Mouse (Mus musculus): ENCODE results near the gene Gm10217. TPM values are rescaled to one million over a fixed set of nuclear protein-coding genes. Genes with fewer than 3 reads are reported as not detected.

Gm10217 gene
- polyA plus RNA-seq, 2 experiments, result not detected

GRCm38 (mm10) chr8:9865150-9865549 is 1.1 kb downstream of the Gm10217 start:
- H3K27ac ChIP-seq, result no peak overlapping the region
- 68% methylated on average over 9 of the region's 9 CpGs for WGBS (ENCODE audit: insufficient replicate concordance)
- H3K36me3 ChIP-seq (replicated peaks; ENCODE audit: control insufficient read depth, insufficient read depth, low read depth), result no peaks in the 10 kb centered on the region
- no peak overlapping the region for H3K4me3 ChIP-seq (ENCODE audit: insufficient read depth in 1 of 2, low read depth in 2 of 2, low read length in 2 of 2)
- H3K27me3 ChIP-seq (ENCODE audit: control insufficient read depth, insufficient read depth, low read length), result no peaks in the 10 kb centered on the region
- no peaks in the 10 kb centered on the region for H3K9me3 ChIP-seq (ENCODE audit: control insufficient read depth, low read length)
- no peaks in the 10 kb centered on the region for H3K4me1 ChIP-seq (replicated peaks; ENCODE audit: control insufficient read depth in 2 of 2, insufficient read depth in 2 of 2, low read length in 1 of 2)
- no peak for DNase-seq (ENCODE audit: low read depth in 3 of 3, low spot score in 3 of 3)
- no peak for ATAC-seq (ENCODE audit: insufficient read depth)
- no peak overlapping the region for H3K4me2 ChIP-seq (ENCODE audit: low read depth)
- no peak overlapping the region for H3K9ac ChIP-seq (replicated peaks)
- TF ChIP-seq CTCF (IDR thresholded peaks at IDR 0.05; ENCODE audit: low read depth) (no peak), EP300 (IDR thresholded peaks at IDR 0.05; ENCODE audit: low read depth) (no peak)

DNA sequence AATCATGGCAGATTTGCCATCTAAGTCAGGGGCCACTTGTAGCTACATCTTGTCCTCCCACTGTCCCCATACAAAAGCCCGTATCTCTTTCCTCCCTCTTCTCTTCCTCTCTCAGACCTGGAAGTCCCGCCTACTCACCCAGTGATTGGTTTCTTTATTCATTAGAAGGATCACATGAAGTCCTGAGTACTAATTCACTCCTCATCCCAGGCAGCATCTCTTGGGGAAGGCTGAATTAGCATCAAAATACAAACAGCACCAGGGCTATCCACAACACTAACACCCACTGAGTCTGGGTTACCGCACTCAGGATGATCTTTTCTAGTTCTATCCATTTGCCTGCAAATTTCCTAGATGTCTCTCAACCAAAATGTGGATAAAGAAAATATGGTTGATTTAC is 4.0 kb downstream of the Gm10217 start:
- WGBS (ENCODE audit: insufficient replicate concordance), result 44% methylated on average over 3 of the region's 3 CpGs
- H3K4me2 ChIP-seq (ENCODE audit: low read depth), result no peak overlapping the region
- no peaks in the 10 kb centered on the region for H3K27me3 ChIP-seq (ENCODE audit: control insufficient read depth, insufficient read depth, low read length)
- no peaks in the 10 kb centered on the region for H3K4me1 ChIP-seq (replicated peaks; ENCODE audit: control insufficient read depth in 2 of 2, insufficient read depth in 2 of 2, low read length in 1 of 2)
- H3K9ac ChIP-seq (replicated peaks), result no peak overlapping the region
- H3K27ac ChIP-seq, result no peak overlapping the region
- H3K4me3 ChIP-seq (ENCODE audit: insufficient read depth in 1 of 2, low read depth in 2 of 2, low read length in 2 of 2), result no peak overlapping the region
- DNase-seq (ENCODE audit: low read depth in 3 of 3, low spot score in 3 of 3) (no peak), ATAC-seq (ENCODE audit: insufficient read depth) (no peak)
- no peaks in the 10 kb centered on the region for H3K36me3 ChIP-seq (replicated peaks; ENCODE audit: control insufficient read depth, insufficient read depth, low read depth)
- no peaks in the 10 kb centered on the region for H3K9me3 ChIP-seq (ENCODE audit: control insufficient read depth, low read length)
- TF ChIP-seq EP300 (IDR thresholded peaks at IDR 0.05; ENCODE audit: low read depth) (no peak), CTCF (IDR thresholded peaks at IDR 0.05; ENCODE audit: low read depth) (no peak)

DNA sequence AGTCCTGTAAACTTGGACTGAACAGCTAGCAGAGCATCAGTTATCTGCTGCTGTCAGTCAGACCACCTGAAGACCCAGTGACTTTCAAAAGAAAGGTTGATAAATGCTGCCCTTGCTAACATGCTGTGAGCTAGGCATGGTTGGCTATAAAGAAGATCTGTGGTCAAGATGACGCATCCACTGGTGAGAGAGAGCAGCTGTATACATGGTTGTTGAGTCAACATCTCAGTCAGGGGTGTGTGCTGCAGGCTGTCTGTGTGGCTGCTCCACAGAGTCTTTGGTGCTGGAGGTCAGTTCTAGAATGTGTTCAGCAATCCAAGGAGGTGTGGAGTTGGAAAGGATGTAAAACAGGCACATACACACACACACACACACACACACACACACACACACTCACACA is 12.2 kb downstream of the Gm10217 start:
- no peak for ATAC-seq (ENCODE audit: insufficient read depth)
- no peaks in the 10 kb centered on the region for H3K9me3 ChIP-seq (ENCODE audit: control insufficient read depth, low read length)
- no peak overlapping the region for H3K27ac ChIP-seq
- 45% methylated on average over 1 of the region's 1 CpGs for WGBS (ENCODE audit: insufficient replicate concordance)
- no peak overlapping the region for H3K4me2 ChIP-seq (ENCODE audit: low read depth)
- H3K36me3 ChIP-seq (replicated peaks; ENCODE audit: control insufficient read depth, insufficient read depth, low read depth), result no peaks in the 10 kb centered on the region
- TF ChIP-seq EP300 (IDR thresholded peaks at IDR 0.05; ENCODE audit: low read depth) (no peak), CTCF (IDR thresholded peaks at IDR 0.05; ENCODE audit: low read depth) (no peak)
- H3K9ac ChIP-seq (replicated peaks), result no peak overlapping the region
- H3K4me3 ChIP-seq (ENCODE audit: insufficient read depth in 1 of 2, low read depth in 2 of 2, low read length in 2 of 2), result no peak overlapping the region
- H3K27me3 ChIP-seq (ENCODE audit: control insufficient read depth, insufficient read depth, low read length), result no peaks in the 10 kb centered on the region
- no peaks in the 10 kb centered on the region for H3K4me1 ChIP-seq (replicated peaks; ENCODE audit: control insufficient read depth in 2 of 2, insufficient read depth in 2 of 2, low read length in 1 of 2)
- no peak for DNase-seq (ENCODE audit: low read depth in 3 of 3, low spot score in 3 of 3)

DNA sequence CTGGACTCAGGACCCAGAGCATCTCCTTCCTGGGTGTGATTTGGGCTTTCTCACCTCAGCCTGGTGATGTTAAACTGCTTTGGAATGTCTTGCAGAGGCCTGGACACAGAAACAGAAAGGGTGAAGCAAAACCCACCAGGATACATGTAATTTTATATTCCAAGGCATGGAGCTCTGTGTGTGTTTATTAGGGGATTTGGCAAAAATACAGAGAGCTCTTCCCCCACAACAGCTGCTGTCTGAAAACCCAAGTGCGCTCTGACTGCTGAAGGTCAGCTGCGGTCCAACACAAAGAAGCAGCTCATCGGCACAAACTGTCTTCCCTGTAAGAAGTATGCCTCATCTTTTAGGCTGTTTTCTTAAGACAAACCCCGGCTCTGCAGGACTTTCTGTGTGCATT is 15.9 kb downstream of the Gm10217 start:
- H3K27me3 ChIP-seq (ENCODE audit: control insufficient read depth, insufficient read depth, low read length), result no peaks in the 10 kb centered on the region
- H3K9ac ChIP-seq (replicated peaks), result no peak overlapping the region
- H3K27ac ChIP-seq, result no peak overlapping the region
- ATAC-seq (ENCODE audit: insufficient read depth) (no peak), DNase-seq (ENCODE audit: low read depth in 3 of 3, low spot score in 3 of 3) (no peak)
- no peak overlapping the region for H3K4me2 ChIP-seq (ENCODE audit: low read depth)
- no peaks in the 10 kb centered on the region for H3K4me1 ChIP-seq (replicated peaks; ENCODE audit: control insufficient read depth in 2 of 2, insufficient read depth in 2 of 2, low read length in 1 of 2)
- H3K36me3 ChIP-seq (replicated peaks; ENCODE audit: control insufficient read depth, insufficient read depth, low read depth), result no peaks in the 10 kb centered on the region
- H3K4me3 ChIP-seq (ENCODE audit: insufficient read depth in 1 of 2, low read depth in 2 of 2, low read length in 2 of 2), result no peak overlapping the region
- 75% methylated on average over 4 of the region's 4 CpGs for WGBS (ENCODE audit: insufficient replicate concordance)
- no peak for TF ChIP-seq CTCF (IDR thresholded peaks at IDR 0.05; ENCODE audit: low read depth)
- no peak for TF ChIP-seq EP300 (IDR thresholded peaks at IDR 0.05; ENCODE audit: low read depth)
- H3K9me3 ChIP-seq (ENCODE audit: control insufficient read depth, low read length), result no peaks in the 10 kb centered on the region

DNA sequence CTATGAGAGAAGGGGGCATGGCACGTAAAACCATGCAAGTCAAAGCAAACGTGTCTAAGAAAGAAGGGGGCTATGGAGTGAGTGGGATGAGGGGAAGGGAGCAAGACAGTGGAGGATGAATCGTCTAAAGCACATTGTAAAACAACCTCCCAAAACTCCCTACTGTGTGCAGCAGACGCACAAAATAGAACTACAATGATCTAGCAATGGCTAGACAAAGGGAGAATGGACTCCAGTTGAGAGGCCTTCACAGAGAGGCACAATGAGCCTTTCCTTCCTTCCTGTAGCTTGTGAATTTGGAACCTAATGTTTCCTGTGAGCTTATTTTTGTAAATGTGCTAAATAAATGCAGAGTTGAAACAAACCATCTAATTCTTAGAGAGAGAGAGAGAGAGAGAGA is 22.7 kb downstream of the Gm10217 start:
- Histone ChIP-seq H3K36me3 (replicated peaks; ENCODE audit: control insufficient read depth, insufficient read depth, low read depth) (no peaks in the 10 kb centered on the region), H3K4me3 (ENCODE audit: insufficient read depth in 1 of 2, low read depth in 2 of 2, low read length in 2 of 2) (no peak overlapping the region), H3K4me2 (ENCODE audit: low read depth) (no peak overlapping the region), H3K27ac (no peak overlapping the region), H3K9ac (replicated peaks) (no peak overlapping the region), H3K9me3 (ENCODE audit: control insufficient read depth, low read length) (no peaks in the 10 kb centered on the region), H3K27me3 (ENCODE audit: control insufficient read depth, insufficient read depth, low read length) (no peaks in the 10 kb centered on the region), H3K4me1 (replicated peaks; ENCODE audit: control insufficient read depth in 2 of 2, insufficient read depth in 2 of 2, low read length in 1 of 2) (no peaks in the 10 kb centered on the region)
- no peak for ATAC-seq (ENCODE audit: insufficient read depth)
- no peak for DNase-seq (ENCODE audit: low read depth in 3 of 3, low spot score in 3 of 3)
- no peak for TF ChIP-seq EP300 (IDR thresholded peaks at IDR 0.05; ENCODE audit: low read depth)
- TF ChIP-seq CTCF (IDR thresholded peaks at IDR 0.05; ENCODE audit: low read depth), result no peak
- WGBS (ENCODE audit: insufficient replicate concordance), result 58% methylated on average over 4 of the region's 4 CpGs

Measured in liver, embryonic 14.5 days (tissue).